Mouse (Mus musculus): ENCODE measurements at regions not wholly inside any gene's neighbourhood (a gene's known extent, or its start where the extent isn't known, plus 50 kb on each side); places are given as distances from the start of the nearest gene placed in this dataset.

DNA sequence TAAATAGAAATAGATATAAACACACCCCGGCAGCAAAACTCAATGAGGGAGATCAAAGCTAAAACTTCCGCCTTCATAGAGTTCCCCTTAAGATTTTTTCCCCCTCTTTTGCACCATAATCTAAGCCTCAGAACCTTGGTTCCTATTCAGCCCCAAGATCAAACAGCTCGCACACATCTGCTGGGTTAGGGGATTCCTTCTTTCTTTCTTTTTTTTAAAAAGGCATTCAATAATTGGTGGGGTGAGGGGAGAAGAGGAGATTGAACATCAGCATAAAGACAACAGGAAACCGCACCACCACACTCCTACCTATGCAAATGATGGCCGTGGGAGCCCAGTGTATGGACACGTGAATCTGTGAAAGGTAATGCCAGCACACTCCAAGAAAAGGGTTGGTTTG lies 229.5 kb upstream of the Hes1 start:
- DNase-seq (ENCODE audit: low read depth) = no peak

DNA sequence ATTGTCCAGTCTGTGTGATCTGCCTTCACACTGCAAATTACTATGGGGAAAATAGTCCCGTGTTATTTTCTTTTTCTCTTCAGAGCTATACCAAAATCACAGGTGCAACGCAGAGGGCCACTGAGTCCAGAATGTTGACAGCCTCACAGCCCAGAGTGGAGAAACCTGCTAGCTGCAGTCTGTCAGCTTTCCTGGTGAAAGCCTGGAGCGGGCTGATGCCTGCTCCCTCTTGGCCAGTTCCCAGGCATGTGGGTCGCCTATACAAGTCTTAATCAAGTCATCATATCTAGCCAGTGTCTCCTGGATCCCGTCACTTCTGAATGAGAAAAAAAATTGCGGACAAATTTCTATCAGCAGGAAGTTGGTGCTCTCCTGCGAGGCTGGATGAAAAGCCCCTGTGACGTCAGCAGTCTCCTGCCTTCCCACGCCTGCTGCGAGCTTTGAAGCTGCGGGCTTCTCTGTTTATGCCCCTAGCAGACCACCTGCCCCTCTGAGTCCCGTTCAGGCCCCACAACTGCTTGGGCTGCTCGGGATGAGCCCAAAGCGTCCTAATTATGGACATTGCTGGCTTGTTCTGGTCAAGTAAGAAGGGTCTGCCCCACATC lies 227.1 kb upstream of the Hes1 start:
- DNase-seq (ENCODE audit: low read depth) = no peak

DNA sequence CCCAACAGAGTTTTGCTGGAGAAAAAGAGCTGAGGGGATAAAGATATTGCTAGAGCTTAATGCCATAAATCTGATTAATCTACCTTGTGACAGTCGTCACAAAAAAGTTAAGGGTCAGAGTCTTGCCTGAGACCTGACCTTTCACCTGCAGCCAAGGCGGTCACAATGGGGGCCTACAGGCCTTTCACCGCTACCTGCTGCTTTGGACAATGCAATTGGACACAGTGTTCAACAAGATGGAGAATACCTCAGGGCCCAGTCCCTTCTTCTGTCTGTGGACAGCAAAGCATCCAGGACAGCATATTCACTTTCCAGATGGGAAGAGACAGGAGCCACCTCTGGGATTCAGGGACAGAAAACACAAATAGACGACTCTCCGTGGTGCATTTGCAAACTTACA lies 226.3 kb upstream of the Hes1 start:
- DNase-seq (ENCODE audit: low read depth) = no peak

DNA sequence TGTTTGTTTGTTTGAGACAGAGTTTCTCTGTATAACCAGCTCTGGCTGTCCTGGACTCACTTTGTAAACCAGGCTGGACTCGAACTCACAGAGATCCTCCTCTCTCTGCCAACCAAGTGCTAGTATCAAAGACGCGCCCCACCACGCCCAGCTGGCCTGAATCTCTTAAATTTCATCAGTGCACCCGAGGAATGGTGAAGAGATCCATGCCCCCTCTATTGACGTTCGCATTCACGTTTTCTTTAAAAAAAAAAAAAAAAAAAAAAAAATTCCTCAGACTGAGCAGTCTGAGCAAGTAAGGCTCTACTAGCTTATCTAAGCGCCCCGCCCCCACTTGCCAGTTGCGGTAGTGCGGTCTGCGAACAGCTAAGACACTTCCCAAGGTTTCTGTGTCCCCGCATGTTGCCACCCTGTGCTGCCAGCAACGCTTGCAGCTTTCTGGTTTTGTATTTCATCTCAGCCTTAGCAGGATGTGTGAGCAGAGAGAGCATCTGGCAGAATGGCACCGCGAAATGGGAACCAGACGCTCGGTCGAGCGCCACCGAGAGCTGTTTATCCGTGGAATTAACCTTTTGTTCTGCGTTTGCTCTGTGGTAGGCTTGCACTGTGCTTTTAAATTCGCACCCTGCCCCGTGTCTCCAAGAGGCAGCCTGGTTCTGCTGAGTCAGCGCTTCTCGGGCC lies 225.1 kb upstream of the Hes1 start:
- no peak for DNase-seq (ENCODE audit: low read depth)

DNA sequence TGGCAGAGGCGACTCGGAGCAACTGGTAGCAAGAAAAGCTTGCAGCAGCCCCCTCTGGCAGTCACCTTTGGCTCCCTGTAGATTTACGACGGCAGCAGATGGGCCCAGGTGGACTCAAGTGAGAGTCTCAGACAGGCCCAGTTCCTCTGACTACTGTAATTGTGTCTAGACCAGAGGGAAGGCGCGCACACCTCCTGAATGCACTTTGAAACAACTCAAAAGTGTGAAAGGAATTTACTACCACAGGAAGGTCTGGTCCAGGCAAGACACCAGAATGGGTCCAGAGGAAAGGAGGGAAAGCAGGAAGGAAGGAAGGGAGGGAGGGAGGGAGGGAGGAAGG lies 224.6 kb upstream of the Hes1 start:
- DNase-seq (ENCODE audit: low read depth) = no peak

DNA sequence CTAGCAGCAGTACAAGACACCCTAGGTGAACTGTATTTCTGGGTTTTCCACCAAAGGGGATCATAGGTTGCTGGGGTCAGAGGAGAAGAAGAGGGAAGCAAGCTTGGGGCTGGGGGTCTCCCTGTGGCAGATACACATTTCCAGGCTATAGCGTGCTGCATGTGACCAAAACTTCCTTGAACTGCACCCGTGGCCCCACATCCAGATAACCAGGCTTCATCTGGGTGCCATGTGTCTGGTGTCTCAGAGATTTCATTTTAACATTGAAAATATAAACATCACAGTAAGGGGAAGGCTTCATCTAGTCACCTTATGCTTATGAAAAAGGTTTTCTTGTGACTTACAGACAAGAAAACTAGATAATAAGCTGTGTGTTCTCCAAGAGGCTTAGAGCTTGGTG lies 223.8 kb upstream of the Hes1 start:
- DNase-seq (ENCODE audit: low read depth) = no peak

DNA sequence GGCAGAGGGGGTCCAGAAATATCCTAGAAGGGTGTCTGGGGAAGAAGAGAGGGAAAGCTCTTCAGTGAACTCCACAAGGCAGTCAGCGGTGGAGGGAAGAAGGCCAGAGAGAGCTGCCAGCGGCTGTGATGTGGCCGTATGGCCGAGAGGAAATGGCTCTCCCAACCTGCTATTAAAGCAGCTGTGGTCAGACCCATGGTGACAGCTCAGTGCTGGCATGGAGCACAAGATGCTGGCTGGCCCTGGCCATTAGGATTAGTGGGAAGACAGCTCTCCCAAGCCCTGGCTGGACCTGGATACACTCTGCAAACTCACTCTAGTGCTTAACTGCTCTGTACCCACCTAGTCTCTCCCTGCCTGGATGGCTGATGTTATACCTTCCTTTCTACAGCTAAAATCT lies 223.1 kb upstream of the Hes1 start:
- no peak for DNase-seq (ENCODE audit: low read depth)

DNA sequence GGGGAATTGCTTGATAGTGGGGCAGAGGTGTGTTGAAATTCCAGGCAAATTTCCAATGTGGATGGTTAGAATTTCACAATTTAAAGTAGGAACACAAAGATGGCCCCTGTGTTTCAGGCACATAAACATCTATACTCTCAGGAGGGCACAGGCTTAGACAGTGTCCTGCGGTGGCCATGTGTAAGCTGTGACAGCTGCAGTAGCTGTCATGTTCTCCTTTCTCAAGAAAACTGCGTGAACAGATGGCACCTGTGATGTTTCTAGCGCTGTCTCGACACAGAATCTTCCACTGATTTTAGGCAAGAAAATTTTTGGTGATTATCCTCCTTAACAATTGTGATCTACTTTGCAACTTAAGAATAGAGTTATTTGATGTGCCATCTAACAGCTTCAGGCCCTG lies 222.1 kb upstream of the Hes1 start:
- DNase-seq (ENCODE audit: low read depth) = no peak

DNA sequence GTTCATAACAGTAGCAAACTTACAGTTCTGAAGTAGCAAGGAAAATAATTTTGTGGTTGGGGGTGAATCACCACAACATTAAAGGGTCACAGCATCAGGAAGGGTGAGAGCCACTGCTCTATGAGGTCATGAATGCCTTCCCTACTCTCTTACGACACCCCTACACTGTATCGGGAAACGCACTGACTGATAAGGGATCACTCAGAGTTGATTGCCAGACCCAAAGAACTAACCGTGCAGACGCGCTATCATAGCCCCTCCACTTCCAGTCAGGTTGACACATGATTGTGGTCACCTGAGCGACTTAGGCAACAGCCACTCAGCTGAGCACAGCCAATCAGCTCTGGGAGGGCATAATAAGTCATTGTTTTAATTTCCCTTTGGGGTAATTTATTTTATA lies 220.7 kb upstream of the Hes1 start:
- DNase-seq (ENCODE audit: low read depth) = no peak

DNA sequence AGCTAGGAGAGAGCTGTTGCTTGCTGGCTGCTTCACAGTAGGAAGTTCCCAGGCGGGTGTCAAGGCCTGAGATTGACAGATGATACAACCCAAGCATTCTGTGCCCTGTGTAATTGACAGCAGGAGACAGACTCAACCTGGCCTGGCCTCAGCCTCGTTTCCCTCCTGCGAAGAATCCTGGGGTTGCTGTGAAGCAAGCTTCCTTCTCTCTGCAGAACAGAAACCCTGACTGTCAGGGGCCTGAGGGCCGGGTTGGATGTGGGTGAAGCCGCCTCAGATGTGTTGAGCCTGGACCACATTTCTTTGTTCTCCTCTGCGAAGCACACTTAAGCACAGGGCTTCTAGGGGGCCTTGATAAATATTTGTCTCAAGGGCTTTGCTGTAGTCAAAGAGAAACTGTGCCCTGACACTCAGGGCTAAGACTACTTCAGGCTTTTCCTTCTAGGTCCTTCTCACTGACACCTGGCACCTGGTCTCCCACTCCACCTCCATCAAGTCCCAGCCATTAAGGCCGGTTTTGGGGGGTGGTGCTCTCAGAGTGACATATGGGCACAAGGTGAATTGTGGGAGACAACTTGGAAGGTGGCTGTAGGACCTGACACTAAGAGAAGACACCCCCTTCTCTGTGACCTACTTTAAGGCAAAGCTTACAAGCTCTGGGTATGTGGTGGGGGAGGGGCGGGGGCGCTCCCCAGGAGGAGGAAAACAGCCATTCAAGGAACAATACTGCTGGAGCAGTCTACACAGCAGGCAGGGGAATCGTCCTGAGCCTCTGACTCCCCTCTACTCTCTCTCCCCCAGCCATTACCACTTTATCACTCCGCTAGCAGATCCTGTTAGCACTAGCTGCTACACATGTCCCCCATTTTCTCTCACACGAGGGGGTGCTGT lies 219.2 kb upstream of the Hes1 start:
- no peak for DNase-seq (ENCODE audit: low read depth)

DNA sequence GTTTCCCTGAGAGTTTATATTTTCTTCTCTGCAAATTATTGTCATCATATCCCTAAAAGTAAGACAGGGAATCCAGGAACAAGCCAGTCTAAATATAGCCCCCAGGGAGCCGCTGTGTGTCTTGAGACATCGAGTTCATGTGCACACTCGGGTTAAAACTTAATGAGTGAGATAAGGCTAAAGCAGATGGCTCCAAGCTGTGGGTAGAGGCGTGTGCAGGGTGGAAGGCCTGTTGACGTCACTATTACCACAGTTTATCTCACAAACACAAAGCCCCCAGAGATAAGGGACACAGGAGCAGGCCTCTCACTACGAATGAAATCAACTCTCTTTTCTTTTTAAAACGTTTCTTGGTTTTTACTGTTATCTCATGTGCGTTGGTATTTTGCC lies 218.6 kb upstream of the Hes1 start:
- DNase-seq (ENCODE audit: low read depth) = no peak

DNA sequence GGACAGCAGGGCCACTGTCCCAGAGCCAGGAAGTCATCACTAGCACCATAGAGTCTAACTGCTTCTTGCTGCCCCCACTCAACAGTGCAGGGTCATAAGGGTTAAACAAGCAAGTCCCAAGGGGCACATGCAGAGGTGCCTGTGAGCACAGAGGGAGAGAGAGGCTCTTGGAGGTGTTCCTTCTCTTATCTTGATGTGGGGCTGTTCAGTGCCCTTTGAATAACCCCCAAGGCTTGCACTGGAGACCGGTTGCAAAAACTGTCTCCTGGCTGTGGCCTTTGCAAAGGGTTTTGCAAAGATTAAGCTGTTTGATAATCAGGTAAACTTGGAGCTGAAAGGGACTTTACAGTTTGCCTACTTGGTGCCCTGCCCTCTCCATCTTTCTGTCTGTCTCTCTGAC lies 217.1 kb upstream of the Hes1 start:
- DNase-seq (ENCODE audit: low read depth) = no peak

DNA sequence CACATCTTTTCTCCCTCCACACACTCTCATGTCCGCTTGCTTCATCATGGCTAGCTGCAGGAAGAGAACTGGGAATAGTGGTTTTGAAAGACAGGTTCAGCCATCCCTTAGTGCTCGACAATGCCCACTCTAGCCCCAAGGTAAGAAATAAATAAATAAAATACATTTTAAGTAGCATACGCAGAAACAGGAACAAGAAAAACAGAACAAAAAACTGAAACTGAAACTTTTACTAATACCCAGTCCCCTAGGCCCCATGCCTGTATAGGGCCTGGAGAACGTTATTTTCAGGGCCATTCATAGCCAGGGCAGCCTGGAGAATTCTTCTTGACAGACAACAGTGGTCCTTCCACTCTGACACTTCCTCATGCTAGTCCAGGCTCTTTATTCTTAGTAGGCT lies 216.4 kb upstream of the Hes1 start:
- DNase-seq (ENCODE audit: low read depth) = no peak

DNA sequence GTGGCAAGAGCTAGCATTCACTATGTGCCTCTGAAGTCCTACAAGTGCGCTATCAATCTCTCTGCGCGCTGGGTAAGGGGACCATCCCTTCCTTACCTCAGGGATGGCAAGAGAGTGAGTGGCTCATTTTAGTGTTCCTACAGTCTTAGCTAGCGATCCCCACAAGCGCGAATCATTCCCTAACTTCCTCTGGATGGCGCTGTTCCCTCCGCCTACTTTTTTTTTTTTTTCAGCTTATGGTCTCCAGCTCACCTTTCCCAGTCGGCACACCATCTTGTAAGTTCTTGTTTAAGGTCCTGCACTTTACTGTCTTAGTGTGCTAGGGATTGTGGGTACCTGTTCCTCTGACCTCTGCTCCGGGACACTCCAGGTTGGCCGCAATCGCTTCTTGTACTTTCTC lies 215.7 kb upstream of the Hes1 start:
- no peak for DNase-seq (ENCODE audit: low read depth)

DNA sequence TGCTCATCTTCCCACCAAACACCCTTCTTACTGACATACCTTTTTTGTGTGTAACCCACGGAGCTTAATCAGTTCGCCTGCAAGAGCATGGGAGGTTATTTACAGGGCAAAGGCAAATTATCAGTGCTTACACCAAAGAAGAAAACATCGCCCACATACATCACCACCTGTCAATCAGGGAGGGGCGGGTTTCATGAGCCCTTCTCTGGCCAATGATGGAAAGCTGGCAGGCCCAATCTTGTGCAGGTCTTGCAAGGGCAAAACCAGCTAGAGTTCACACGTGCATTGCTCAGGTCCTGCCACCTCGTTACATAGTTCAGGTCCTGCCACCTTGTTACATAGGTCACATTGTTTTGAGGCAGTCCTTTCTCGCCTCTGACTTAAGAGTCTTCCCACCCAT lies 214.7 kb upstream of the Hes1 start:
- DNase-seq (ENCODE audit: low read depth) = no peak

DNA sequence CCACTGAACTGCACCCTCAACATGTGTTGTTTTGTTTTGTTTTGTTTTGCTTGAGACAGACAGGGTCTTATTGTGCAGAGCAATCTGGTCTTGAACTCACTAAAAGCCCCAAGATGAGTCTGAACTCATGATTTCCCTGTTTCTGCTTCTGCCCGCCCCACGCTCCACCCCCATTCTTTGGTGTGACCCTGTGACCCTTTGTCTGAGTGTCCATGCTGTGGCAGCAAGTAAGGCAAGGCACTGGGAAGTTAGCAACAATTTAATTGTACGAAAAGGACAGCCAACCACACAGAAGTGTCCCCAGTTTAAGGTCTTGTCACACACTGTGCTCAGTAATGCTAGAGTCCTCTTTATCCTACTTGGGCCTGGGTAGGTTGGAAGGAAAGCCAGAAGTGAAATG lies 213.6 kb upstream of the Hes1 start:
- no peak for DNase-seq (ENCODE audit: low read depth)

DNA sequence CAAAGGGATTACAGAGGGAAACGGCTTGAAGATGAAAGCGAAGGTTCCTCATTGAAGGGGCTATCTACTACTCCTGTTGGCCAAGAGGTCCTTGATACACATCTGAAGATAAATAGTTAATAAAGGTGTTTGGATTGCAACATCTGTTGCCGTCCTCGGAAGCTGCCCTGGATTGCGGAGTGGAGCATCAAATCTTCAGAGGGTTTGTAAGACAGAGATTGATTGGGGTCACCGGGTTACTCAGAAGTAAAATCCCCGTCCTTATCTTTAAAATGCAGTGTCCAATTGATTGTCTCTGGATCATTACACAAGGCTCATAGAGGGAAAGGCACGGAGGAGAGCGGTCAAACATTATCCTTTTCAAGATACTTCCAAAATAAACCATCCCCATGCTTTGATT lies 212.4 kb upstream of the Hes1 start:
- DNase-seq (ENCODE audit: low read depth) = no peak

DNA sequence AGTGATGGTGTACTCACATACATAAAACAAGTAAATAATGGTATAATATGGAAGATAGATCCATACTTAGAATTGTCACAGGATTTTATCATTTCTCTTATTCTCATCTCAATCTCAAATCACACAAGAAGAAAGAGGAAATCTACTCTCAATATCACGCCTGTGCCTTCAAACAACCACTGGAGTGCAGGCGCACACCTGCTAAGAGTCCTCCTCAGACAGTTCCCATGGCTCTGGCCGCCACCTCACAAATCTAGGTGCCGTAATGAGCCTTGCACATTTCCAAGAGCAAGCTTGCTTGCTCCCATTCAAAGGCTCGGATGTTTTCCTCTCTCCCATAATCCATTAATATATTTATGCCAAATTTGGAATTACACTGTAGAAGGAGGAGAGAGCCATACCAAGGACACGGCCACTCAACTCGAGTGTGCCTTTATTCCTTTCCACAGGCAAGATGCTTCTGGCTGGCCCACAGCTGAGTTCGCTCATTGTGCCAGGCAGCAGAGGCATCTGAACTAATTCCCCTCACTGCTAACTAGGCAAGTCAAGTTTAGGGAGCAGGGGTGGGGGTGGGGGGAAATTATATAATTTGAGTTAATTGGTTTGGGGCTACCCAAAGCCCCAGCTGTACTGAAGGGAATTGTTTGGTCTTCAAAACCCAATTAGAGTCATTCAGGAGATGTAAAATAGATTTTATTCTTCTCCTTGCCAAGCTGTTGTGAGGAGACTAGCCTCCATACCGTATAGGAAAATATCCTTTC lies 209.2 kb upstream of the Hes1 start:
- no peak for DNase-seq (ENCODE audit: low read depth)

DNA sequence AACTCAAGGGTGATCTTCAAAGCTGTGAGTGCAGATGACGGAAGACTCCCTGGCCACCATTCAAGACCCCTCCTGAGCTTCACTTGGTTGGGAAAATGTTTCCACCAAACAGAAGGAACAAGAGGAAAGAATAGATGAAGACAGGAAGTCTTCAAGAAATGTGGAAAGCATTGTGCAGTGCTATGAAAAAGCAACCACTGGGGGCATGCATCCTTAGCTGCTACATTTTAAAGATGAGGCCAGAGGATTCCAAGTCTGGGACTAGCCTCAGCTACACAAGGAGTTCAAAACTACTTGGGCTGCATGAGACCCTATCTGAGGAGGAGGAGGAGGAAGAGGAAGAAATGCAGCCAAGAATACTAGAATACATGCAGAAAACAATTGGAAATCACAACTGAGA lies 207.6 kb upstream of the Hes1 start:
- DNase-seq (ENCODE audit: low read depth) = no peak

DNA sequence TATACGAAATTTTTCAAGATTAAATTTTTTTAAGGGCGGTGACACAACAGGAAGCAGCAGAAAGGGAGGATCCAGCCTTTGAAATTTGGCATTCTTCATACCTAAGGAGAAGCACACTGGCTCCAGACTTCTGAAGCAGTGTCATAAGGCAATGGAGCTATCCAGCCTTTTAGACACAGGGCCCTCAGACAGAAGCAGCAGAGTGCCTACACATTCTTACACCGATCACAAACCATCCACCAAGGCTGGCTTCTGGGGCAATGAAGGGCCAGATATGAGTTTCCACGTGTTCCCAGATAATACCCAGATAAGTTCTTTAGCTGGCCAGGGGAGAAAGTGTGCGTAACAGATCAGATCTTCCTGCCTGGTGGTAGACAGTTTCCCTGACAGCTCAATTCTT lies 205.5 kb upstream of the Hes1 start:
- DNase-seq (ENCODE audit: low read depth) = no peak

DNA sequence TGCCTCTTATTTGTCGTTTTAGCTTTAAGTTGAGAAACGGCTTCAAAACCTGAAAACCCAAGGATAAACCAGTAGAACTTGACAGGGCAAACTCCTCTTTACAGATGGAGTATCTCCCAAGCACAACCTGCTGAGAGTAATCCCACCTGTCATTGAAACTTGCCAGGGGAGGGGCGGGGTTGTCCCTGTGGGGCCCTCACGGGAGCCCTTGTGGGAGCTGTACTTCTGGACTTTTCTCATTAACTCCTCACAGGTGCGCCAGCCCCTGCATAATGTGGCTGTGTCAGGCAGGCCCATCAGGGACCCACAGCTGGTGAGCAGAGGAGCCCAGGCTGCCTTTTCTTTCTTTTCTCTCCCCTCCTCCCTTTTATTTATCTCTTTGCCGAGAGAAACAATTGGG lies 203.9 kb upstream of the Hes1 start:
- DNase-seq (ENCODE audit: low read depth) = no peak

DNA sequence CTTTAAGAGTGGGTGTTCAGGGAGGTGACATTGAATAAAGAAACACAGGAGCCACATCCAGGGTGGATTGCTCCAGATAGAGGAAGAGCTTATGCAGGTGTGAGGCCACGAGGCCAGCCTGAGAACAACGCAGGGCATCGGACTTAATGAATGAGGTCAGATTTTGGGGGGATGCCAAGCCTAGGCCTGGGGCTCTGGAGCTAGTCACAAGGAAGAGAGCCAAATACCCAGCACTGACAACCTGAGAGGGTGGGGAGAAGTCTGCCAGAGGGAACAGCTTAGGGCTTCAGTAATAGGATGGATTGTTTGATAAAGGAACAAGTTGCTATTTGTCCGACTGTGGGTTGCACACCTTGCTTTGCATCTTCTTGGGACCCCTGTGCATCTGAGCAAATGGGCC lies 203.1 kb upstream of the Hes1 start:
- no peak for DNase-seq (ENCODE audit: low read depth)

All from gonadal fat pad, adult 2 months (tissue).